Mouse (Mus musculus): ENCODE results near the gene Cacna1b. TPM values are rescaled to one million over a fixed set of nuclear protein-coding genes. Genes with fewer than 3 reads are reported as not detected.

Cacna1b gene
- total RNA-seq (2021): 10 to 100 TPM in 1 of 2 experiments, 1 to 10 TPM in 1; 5.6 to 10.1 TPM
- long read RNA-seq, experiment 1, partial matches to known transcripts: 0 of 3 reads
- long read RNA-seq, experiment 1, other reads (novel, unspliced or antisense): 3 of 3 reads
- long read RNA-seq, experiment 2, partial matches to known transcripts: 2 of 3 reads
- long read RNA-seq, experiment 2, other reads (novel, unspliced or antisense): 1 of 3 reads

GRCm38 (mm10) chr2:24763115-24763557, at the start of gene Cacna1b:
Cacna1b (minus strand) TSS chr2:24763152.
- peak; percentile 18 to 31 for DNase-seq (ENCODE audit: low spot score in 2 of 2)

DNA sequence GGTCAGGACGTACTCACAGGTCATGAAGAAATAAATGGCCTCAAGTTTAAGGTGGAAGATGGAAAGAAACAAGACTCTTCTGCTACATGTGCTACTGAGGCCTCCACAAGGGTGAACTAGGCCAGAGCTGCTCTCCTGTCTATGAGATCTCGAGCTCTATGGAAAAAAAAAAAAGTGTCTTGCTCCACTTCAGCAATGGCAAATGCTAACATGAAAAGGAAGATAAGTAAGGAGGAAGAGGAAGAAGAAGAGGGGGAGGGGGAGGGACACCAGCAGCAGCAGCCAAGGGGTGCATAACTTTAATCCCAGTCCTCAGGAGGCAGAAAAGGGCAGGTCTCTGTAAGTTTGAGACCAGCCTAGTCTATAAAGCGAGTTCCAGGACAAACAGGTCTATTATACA, 46.8 kb upstream of the Cacna1b start:
- DNase-seq (ENCODE audit: low spot score in 2 of 2): no peak

GRCm38 (mm10) chr2:24807691-24808090, 44.7 kb upstream of the Cacna1b start:
- DNase-seq (ENCODE audit: low spot score in 2 of 2): no peak

- no peak for DNase-seq (ENCODE audit: low spot score in 2 of 2)
These were observed 44.1 kb upstream of the Cacna1b start for GRCm38 (mm10) chr2:24807036-24807435.

DNA sequence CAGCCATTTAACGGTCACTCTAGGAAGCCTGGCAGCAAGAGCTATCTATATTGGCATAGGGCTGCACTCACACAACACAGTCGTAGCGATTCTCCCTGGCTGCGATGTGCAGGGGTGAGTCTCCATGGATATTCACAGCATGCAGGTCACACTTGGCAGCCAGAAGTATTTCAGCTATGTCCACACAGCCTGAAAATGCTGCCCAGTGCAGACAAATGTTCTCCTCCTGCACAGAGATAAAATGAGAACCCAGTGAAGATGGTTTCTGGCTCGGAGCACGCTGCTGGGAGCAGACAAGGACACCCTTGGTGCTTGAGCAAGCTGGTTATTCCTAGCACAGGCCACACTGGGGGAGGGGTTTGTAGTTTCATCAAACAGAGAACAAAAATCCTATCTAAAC, 43.2 kb upstream of the Cacna1b start:
- no peak for DNase-seq (ENCODE audit: low spot score in 2 of 2)

- no peak for DNase-seq (ENCODE audit: low spot score in 2 of 2)
These were observed 42.7 kb upstream of the Cacna1b start for GRCm38 (mm10) chr2:24805621-24806020.

GRCm38 (mm10) chr2:24796833-24797457, 34.0 kb upstream of the Cacna1b start:
- no peak for DNase-seq (ENCODE audit: low spot score in 2 of 2)

GRCm38 (mm10) chr2:24787250-24787649, 24.3 kb upstream of the Cacna1b start:
- no peak for DNase-seq (ENCODE audit: low spot score in 2 of 2)

- no peak for DNase-seq (ENCODE audit: low spot score in 2 of 2)
These were observed 18.3 kb upstream of the Cacna1b start for GRCm38 (mm10) chr2:24781253-24781652.

DNA sequence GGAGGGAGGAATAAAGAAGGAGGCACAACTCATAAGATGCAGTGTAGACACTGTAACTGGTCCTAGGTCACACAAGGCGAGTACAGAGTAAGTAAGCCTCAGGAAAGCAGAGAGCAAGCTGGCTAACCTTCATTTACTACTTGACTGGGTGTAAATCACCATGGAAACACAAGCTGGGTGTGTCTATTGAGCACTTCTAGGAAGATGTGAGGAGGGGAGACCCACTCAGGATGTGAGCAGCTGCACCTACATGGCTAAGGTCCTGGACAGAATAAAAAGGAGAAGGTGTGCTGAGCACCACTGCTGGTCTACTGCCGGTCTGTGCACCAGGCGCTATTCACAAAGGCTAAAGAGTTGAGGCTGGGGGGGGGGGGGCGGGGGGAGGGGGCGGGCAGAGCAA, 13.9 kb upstream of the Cacna1b start:
- DNase-seq (ENCODE audit: low spot score in 2 of 2): no peak

DNA sequence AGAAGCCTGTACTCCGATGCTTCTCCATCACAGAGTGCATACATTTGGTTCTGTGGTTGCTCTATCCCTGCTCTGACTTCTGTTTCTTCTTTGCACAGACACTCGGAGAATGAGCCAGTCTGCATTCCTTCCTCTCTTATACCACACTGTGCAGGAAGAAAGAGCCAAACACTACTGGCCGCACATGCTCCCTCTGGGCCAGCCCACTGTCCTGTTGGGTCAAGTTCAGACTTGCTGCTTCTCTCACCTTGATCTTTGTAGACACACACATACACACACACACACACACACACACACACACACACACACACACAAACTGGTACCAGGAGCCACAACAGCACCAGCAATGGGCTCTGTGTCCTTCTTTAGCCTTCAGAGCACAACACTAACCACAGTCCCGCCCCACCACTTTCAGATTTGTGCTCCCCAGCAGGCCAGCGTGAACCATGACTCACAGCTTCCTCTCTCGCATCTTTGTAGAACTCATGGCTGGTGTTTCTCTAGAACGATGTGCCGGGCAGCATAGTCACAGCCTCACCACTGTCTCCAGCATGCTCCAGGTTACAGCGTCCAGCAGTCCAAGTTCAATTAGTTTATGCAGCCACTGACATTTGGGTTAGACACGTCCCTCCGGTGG, 13.1 kb upstream of the Cacna1b start:
- DNase-seq (ENCODE audit: low spot score in 2 of 2): no peak

DNA sequence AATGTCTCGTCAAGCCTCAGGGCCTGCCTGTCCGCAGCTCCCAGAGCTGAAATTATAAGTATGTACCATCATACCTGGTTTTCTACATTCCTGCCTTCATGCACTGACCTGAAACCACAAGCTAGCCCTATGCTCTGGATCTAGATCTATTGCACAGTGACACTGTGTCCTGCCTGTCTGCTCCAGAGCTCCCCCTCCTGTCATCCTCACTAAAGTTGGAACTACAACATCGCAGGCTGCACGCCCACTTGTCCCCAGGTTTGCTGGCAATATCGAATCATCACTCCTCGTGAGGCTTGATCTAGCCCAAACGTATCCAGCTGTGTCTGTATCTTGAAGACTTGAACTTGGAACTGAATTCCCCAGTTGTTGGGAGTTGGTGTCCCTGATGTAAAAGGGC, 11.9 kb upstream of the Cacna1b start:
- DNase-seq (ENCODE audit: low spot score in 2 of 2): no peak

GRCm38 (mm10) chr2:24770861-24771260, 7.9 kb upstream of the Cacna1b start:
- no peak for DNase-seq (ENCODE audit: low spot score in 2 of 2)

DNA sequence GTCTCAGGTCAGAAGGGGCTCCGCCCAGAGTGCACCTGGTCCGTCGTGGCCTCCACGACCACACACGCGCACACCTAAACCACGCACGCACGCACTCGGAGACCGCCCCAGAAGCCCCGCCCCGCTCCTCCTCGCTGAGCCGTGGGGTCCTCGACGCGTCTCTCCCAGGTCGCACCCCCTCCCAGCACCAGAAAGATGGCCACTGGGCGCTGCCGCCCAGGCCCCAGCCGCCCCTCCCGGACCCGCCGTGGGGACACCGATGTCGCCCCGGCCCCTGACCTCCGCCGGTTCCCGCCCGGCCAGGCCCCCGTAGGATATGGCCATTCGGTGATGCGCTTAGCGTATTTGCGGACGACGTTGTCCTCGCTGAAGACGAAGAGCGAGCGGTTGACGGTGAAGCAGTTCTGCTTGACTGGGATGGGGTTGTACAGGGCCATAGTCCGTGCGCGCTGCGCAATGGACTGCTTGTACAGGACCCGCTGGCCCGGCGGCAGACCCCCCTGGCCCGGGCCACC, 449 bp downstream of the Cacna1b start:
- DNase-seq (ENCODE audit: low spot score in 2 of 2): no peak

DNA sequence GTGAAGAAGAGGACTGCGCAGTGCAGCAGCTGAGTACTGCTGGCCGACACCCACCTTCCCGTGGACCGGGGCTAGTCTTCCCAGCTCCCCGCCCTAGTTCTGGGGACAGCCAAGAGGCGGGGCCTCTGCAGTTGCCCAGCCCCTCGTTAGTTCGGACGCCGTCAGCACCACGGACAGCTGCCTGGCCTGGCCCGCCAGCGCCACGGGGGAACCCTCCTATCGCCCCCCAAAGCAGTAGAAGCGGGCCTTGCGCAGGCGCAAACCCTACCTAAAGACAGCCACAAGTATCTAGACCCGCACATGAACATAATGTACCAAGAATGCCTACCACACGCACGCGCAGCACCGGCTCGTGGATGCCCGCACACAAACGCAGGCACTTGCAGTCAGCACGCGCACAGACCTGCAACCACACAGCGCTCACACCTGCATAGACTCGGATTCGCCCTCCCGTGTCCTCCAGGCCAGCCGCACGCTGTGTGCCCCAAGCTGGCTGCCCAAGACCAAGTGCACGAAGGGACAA, 968 bp downstream of the Cacna1b start:
- peak; percentile 41 to 42 for DNase-seq (ENCODE audit: low spot score in 2 of 2)

DNA sequence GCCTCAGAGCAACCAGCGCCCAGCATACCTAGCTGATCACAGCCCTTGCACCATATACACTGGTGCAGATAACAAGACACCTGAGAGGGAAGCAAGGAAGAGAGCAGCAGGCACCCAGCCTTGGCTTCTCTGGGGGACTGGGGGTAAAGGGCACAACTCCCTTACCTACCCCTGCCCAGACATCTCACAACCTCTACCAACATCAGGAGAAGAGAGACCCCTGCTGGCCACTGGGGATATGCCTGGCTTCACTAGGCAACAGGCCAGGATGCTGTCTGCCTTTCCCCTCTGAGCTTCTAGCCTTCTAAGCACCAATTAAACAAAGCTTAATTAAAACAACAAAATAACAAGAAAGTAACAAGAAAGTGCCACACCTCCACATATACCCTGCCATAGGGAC, 7.7 kb downstream of the Cacna1b start:
- DNase-seq (ENCODE audit: low spot score in 2 of 2): peak; percentile 14 to 19

DNA sequence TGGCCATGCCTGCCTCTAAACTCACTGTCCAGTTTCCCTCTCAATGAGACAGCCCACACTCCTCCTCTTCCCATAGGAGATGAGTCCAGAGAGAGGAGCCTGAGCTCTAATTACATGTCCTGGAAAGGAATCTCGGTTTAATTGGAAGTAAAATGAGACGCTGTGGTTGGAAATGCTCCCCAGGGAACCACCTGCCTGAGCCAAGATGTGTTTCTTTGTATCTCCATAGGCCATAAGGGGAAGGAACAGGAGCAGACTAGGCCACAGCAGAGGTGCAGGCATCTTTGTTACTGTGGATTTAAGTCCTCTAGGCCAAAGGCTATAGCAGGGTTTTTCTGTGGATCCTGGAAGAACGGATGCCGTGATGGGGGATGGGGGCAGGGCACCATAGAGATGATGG, 10.4 kb downstream of the Cacna1b start:
- DNase-seq (ENCODE audit: low spot score in 2 of 2): no peak

GRCm38 (mm10) chr2:24750051-24750450, 12.9 kb downstream of the Cacna1b start:
- DNase-seq (ENCODE audit: low spot score in 2 of 2): no peak

GRCm38 (mm10) chr2:24747878-24748277, 15.1 kb downstream of the Cacna1b start:
- no peak for DNase-seq (ENCODE audit: low spot score in 2 of 2)

DNA sequence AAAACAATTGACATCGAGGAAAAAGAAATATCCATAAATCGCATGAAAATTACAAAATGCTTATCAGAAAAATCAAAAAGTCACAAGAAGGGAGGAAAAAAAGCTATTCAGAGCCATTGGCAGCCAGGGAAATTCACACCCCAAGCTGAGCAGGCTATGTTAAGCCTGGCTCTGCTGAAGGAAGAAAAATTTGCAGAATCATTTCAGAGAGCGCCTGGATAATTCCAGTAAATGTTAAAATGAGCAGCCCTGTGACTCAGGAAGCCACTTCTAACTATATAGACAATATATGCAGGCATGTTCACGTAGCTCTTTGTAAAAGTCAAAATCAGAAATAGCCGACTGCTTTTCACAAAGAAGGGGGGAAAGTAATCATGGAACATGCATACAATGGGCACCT, 23.3 kb downstream of the Cacna1b start:
- no peak for DNase-seq (ENCODE audit: low spot score in 2 of 2)

- no peak for DNase-seq (ENCODE audit: low spot score in 2 of 2)
These were observed 29.8 kb downstream of the Cacna1b start for GRCm38 (mm10) chr2:24733157-24733556.

- no peak for DNase-seq (ENCODE audit: low spot score in 2 of 2)
These were observed 37.1 kb downstream of the Cacna1b start for GRCm38 (mm10) chr2:24725865-24726264.

Measured in adrenal gland, postnatal 4 days (tissue).